Comparison of ENCODE assay signal across 15 mouse cellular contexts in the genomic region with DNA sequence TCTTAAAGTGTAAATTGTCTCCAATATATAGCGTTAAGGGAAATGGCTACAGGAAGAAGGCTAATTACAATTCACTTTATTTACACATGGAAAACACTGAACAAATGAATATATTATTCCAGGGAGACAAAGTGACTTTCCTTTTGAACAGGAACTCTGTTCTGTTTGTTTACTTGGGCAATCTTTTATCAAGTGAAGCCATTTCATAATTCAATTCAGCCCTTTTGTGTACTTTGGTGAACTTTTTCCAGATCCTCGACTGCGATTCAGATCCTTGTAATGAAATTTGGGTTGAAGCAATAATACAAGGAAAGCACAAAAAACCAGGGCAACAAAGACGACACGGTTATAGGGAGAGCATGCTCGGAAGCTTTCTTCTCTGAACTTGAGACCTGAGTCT.
"Had no signal": no experiment of that assay in that cellular context is flagged by ENCODE, and none has a peak within 500 bp of the region (broad histone marks: within the 10 kb centered on the region; RNA-seq: fewer than 3 reads in every experiment).

No protein-coding gene starts in this region.

- H3K27me3 ChIP-seq: neural tube, embryonic 13.5 days; stomach, embryonic 15.5 days had no signal

- H3K36me3 ChIP-seq: neural tube, embryonic 13.5 days; stomach, embryonic 15.5 days had no signal

- H3K4me1 ChIP-seq: neural tube, embryonic 13.5 days; stomach, embryonic 15.5 days had no signal

- H3K9ac ChIP-seq: neural tube, embryonic 13.5 days; stomach, embryonic 15.5 days had no signal

- DNase-seq: retina, postnatal 1 day; right cerebral cortex, adult 18-20 months; right cerebral cortex, postnatal 14 days; right cerebral cortex, postnatal 25 days; right cerebral cortex, postnatal 4 days; spleen, adult 18-20 months; thymus, adult 18-20 months; thymus, adult 2 months; thymus, postnatal 14 days; thymus, postnatal 25 days; thymus, postnatal 36 days; thymus, postnatal 4 days had no signal

- H3K4me3 ChIP-seq: neural tube, embryonic 13.5 days; stomach, embryonic 15.5 days had no signal

- H3K27ac ChIP-seq: neural tube, embryonic 13.5 days; stomach, embryonic 15.5 days; stomach, postnatal 0 days had no signal

- H3K9me3 ChIP-seq: neural tube, embryonic 13.5 days; stomach, embryonic 15.5 days had no signal

- H3K4me2 ChIP-seq: neural tube, embryonic 13.5 days; stomach, embryonic 15.5 days had no signal
